Mouse (Mus musculus): Measurements from ENCODE around the gene Hoxb7. TPM values are rescaled to one million over a fixed set of nuclear protein-coding genes. Genes with fewer than 3 reads are reported as not detected.

Gene Hoxb7
- total RNA-seq, 2 experiments from 2014 or later = not detected

GRCm38 (mm10) chr11:96311097-96311496 is 24.7 kb downstream of the Hoxb7 start:
- no peak for ATAC-seq (replicated peaks; ENCODE audit: low FRiP score, poor library complexity, severe bottlenecking)

GRCm38 (mm10) chr11:96311520-96312417 is 25.3 kb downstream of the Hoxb7 start:
- peak; percentile 52; the same call in 1 of the 2 replicates for ATAC-seq (replicated peaks; ENCODE audit: low FRiP score, poor library complexity, severe bottlenecking)

DNA sequence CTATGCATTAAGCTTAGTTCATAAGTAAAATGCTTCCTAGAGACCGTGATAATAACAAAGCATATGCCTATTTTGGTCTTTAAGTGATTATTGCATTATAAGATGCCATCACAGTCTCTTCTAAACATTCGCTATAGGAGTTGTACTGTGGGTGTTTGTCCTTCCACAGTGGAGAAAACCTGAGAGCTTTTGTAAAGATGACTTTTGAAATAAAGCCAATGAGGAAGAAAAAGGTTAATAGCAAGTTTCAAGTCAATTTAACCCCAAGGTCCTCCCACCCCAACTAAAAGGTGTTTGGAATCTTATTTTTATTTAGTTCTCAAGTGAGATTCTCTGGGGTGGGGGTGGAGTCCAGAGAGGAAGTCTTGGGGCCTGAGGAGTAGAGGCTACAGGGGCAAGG is 26.7 kb downstream of the Hoxb7 start:
- no peak for ATAC-seq (replicated peaks; ENCODE audit: low FRiP score, poor library complexity, severe bottlenecking)

DNA sequence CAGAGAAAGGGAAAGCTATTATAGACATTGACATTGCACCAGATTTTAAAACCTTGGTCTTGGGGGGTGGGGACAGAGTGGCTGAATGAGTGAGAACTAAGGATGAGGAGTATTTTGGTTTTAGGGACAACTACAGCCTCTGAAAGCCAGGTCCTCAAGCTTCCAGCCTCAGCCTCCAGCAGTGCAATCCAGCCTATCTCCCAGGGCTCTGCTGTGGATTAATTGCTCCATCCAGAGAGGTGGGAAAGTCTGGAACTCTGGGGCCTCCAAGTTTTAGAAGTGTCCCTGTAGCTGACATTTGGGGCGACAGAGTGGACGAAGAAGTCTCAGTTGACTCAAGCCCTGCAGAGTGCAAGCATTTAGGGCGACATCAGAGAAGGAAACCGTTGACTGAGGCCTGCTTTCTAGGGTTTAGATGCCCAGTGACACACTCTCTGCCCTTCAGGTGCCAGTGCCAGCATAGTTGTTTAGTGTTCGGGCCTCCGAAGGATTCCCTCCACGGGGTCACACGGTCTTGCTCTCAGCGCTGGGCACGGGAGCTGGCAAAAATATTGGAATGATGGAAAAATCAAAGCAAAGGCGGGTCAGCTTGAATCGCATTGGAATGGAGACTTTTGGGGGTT is 27.5 kb downstream of the Hoxb7 start:
- no peak for ATAC-seq (replicated peaks; ENCODE audit: low FRiP score, poor library complexity, severe bottlenecking)

DNA sequence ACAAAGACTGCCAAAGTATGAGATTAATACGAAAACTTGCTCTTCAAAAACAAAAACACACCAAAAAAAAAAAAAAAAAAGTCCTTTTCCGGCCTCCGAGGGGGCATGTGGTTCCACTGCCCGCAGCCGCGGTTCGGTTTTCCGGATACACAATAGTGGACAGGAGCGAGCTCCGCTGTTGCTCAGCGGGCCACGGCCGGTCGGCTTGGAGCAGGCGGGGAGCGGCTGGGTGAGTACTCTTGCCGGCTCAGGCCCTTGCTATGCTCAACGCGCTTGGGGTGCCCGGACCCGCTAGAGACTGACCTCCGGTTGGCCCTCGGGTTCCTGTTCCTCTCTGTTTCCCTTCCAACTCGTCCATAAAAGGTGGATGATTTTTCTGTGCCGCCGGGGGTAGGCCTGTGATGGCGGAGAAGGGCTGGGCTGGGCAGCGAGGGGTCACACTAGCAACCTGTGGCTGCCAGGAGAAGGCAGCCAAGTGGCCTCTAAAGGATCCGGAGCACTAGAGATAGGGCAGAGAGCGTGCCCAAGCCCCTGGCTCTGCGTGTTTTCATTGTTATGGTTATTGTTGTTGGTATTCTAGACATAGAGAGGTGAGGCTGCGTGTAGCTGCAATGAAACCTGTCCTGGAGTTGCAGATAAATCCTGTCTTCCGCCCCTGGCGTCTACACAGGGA is 28.4 kb downstream of the Hoxb7 start:
- ATAC-seq (replicated peaks; ENCODE audit: low FRiP score, poor library complexity, severe bottlenecking) = no peak

DNA sequence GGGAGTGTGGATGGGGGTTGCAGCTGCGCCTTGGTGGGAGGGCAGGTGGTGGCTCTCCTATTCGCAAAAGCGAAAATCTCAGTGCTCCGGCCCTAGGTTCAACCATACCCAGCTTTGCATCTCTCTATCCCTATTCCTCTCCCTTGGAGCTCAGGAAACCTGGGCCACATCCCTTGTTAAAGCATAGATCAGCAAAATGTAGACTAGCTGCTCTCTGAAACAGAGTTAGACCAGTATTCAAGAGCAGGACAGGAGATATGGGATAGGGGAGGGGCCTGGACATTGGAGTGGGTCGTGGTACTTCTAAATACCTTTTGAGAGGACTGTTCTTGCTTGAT is 28.9 kb downstream of the Hoxb7 start:
- ATAC-seq (replicated peaks; ENCODE audit: low FRiP score, poor library complexity, severe bottlenecking) = no peak

DNA sequence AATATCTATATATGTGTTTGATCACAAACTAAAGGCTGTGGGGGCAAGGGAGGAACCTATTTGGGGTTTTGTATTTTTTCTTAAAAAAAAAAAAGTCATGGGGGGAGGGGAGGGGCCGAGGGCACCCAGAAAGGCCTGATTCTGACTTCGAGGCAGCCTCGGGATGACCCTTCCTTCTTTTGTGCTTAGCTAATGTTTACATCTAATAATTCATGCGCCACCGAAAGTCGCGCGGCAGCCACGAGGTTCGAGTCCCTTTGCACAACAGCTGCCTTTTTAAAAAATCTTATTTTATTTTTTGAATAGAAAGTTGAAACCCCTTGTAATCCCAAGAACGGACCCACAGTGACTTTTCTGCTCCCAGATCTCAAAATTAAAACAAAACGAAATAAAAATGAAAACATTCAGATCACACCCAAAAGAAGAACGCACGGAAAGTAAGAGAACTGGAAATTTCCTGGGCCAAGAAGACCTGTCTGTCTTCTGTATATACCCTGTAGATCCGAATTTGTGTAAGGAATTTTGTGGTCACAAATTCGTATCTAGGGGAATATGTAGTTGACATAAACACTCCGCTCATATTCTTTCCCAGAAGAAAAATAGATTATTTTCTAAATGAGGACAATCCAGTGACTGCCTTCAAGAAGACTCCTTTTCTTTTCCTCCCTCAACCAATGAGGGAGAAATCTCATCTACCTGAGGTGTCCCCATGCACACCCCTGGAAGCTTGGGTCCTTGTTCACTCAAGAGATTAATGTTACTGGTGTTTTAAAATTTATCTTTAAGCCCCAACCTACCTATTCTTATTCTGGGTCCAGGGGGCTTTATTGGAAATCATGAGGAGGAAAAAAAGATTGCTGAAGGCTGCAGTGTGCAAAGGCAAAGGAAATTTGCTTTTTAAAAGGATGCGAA is 30.5 kb downstream of the Hoxb7 start:
- ATAC-seq (replicated peaks; ENCODE audit: low FRiP score, poor library complexity, severe bottlenecking) = no peak

- no peak for ATAC-seq (replicated peaks; ENCODE audit: low FRiP score, poor library complexity, severe bottlenecking)
Observed at GRCm38 (mm10) chr11:96317608-96318367, 31.4 kb downstream of the Hoxb7 start, which contains the start of gene Hoxb4. Gene Hoxb4 (plus strand): TSS chr11:96318267.

GRCm38 (mm10) chr11:96318368-96319070 is 32.1 kb downstream of the Hoxb7 start:
- no peak for ATAC-seq (replicated peaks; ENCODE audit: low FRiP score, poor library complexity, severe bottlenecking)

GRCm38 (mm10) chr11:96319071-96319902 is 32.9 kb downstream of the Hoxb7 start:
- ATAC-seq (replicated peaks; ENCODE audit: low FRiP score, poor library complexity, severe bottlenecking) = no peak

GRCm38 (mm10) chr11:96319910-96320309 is 33.5 kb downstream of the Hoxb7 start:
- no peak for ATAC-seq (replicated peaks; ENCODE audit: low FRiP score, poor library complexity, severe bottlenecking)

- ATAC-seq (replicated peaks; ENCODE audit: low FRiP score, poor library complexity, severe bottlenecking) = no peak
Observed at GRCm38 (mm10) chr11:96320688-96321087, 34.3 kb downstream of the Hoxb7 start.

GRCm38 (mm10) chr11:96321846-96322245 is 35.4 kb downstream of the Hoxb7 start:
- no peak for ATAC-seq (replicated peaks; ENCODE audit: low FRiP score, poor library complexity, severe bottlenecking)

- ATAC-seq (replicated peaks; ENCODE audit: low FRiP score, poor library complexity, severe bottlenecking) = no peak
Observed at GRCm38 (mm10) chr11:96322738-96323137, 36.3 kb downstream of the Hoxb7 start.

- no peak for ATAC-seq (replicated peaks; ENCODE audit: low FRiP score, poor library complexity, severe bottlenecking)
Observed at GRCm38 (mm10) chr11:96323154-96323553, 36.7 kb downstream of the Hoxb7 start, which contains the start of gene Hoxb3. Gene Hoxb3 (plus strand): TSS chr11:96323326.

DNA sequence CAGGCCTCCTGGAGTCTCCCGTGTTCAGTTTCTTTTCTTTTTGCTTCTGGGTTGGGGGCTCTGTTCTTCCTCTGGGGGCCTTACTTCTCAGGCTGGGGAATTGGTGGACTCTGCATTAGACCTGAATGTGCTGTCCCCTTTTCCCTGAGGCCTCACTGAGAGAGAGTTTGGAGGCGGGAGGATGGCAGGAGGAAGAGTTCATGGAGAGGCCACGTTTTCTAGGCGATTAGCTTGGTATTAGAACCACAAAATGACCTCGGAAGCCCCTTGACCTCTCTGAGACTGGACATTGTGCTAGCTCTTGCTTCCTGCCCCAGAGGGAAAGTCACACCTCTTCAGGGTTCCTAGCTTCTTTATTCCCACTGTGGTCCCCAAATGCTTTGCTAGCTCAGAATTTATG is 37.7 kb downstream of the Hoxb7 start:
- ATAC-seq (replicated peaks; ENCODE audit: low FRiP score, poor library complexity, severe bottlenecking) = no peak

- ATAC-seq (replicated peaks; ENCODE audit: low FRiP score, poor library complexity, severe bottlenecking) = no peak
Observed at GRCm38 (mm10) chr11:96324965-96325364, 38.5 kb downstream of the Hoxb7 start.

Data from erythroblast, adult 5-6 weeks (primary cell).